Mouse (Mus musculus) embryonic stem cell, embryonic (primary cell): ENCODE data around the gene Atpaf1.

Experiments
- CTCF ChIA-PET, 4 experiments: fragments of 300-600 bp in 2 of 4; fragments of 350-600 bp in 2 of 4; sonication (Branson Sonifier 250); formaldehyde crosslinking; loops; one replicate each; lab custom pipeline; 2022; ENCODE audit warnings: inconsistent platforms in 2 of 4; lab: Charles Lee
- POLR2A ChIA-PET, 4 experiments: fragments of 300-600 bp in 2 of 4; fragments of 350-600 bp in 2 of 4; sonication (Branson Sonifier 250); formaldehyde crosslinking; loops; one replicate each; lab custom pipeline; 2022; ENCODE audit warnings: antibody characterized with exemption in 4 of 4, inconsistent platforms in 1 of 4; lab: Charles Lee

Gene Atpaf1

DNA sequence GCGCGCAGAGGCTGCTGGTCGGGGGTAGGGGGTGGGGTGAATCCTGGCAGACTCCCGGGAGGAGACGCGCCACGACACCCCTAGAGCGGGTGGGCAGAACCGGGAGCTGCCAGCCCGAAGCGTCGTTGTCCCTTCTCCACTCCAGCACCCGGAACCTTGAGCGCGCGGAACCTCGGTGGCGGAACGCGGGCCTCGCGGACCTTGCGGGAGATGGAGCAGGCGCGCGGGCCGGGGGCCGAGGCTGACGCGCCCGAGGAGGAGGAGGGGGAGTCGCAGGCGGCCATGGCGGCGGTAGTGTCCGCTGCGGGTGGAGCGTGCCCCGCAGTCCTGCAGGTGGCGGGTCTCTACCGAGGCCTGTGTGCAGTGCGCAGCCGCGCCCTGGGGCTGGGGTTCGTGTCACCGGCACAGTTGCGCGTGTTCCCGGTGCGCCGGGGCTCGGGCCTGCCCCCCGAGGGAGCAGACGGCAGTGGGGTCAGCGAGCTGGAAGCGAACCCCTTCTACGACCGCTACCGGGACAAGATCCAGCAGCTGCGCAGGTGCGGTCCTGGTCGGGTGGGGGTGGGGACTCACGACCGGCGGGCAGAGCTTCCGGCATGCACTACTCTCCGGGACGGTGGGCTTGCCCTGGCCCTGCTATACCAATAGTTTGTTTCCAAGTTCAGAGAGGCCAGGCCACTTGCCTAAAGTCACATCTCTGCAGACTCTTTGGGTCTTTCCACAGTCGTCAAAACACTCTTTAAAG, at the start of gene Atpaf1:
Gene Atpaf1, plus strand, starts transcription at position 44 of the 742 bp plus-strand sequence.
- ChIA-PET POLR2A (interaction anchor here (0.5 to 4.4 kb wide), 58 partner anchors 8 to 339 kb away, joined by 3 to 31 read pairs (median 4); partner anchors contain the start of genes Mob3c (in 3 of the 4), Efcab14 (in 2 of the 4), Mknk1 (in 2 of the 4) and Nsun4 (in 2 of the 4)), CTCF (interaction anchor here in 2 of 4 experiments (0.7 to 1.6 kb wide), 3 partner anchors 31 to 195 kb away, joined by 3 to 4 read pairs (median 4); no protein-coding TSS in a partner anchor)

DNA sequence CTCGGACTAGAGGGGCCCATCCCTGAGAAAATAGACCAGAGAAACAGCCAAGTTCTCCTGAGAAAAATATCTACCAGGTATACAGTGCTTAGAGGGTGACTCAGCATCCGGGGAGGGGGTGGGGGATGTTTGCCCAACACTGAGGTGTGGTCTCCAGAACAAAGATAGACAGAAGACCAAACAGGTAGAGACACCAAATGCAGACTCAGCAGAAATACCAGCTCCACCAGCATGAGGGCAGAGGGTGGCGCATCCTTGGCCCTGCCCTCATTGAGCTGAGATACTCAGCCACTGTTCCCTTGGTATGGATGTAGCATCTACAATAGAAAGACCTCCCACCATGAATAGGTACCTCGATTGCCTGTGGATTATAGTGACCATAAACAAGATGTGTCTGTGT, 49.7 kb upstream of the Atpaf1 start:
- POLR2A ChIA-PET = interaction anchor here in 3 of 4 experiments (0.6 to 1.2 kb wide), 6 partner anchors 50 to 1061 kb away, joined by 3 to 6 read pairs (median 4); partner anchors contain the start of gene Atpaf1 (in 1 of the 3)
- CTCF ChIA-PET = interaction anchor here in 1 of 4 experiments (1.2 kb wide), 1 partner anchor 246 kb away, joined by 5 read pairs; no protein-coding TSS in a partner anchor

DNA sequence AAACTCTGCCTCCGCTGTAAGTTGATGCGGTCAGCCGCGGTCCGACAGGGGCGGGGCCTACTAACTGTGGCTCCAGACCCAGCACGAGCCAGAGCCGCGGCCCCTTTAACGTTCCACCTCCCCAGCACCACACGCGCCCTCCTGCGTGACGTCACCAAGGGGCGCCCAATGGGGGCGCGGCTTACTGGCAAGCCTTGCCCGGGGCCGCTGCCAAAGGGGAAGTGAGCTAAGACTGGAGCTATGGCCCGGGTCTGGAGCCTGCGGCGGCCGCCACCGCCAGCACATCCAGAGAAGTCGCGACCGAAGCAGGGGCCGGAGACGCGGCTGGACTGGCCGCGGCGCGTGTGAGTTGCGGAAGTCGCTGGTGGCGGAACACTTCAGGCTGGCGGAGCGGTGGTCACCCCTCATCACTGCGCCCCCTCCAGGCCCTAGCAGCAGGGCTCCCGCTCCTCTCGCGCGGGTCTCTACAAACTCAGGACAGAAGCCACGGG, 47.0 kb upstream of the Atpaf1 start, which contains the start of gene Efcab14:
Gene Efcab14, plus strand, starts transcription at position 194 of the 491 bp plus-strand sequence.
- POLR2A ChIA-PET = interaction anchor here in 3 of 4 experiments (0.6 to 3.8 kb wide), 19 partner anchors 11 to 316 kb away, joined by 3 to 16 read pairs (median 4); partner anchors contain the start of genes Atpaf1 (in 2 of the 3), Nsun4 (in 2 of the 3), Faah (in 1 of the 3) and Mknk1 (in 1 of the 3)
- CTCF ChIA-PET = interaction anchor here in 3 of 4 experiments (0.5 to 1.5 kb wide), 17 partner anchors 9 to 614 kb away, joined by 3 to 7 read pairs (median 3); no protein-coding TSS in a partner anchor

DNA sequence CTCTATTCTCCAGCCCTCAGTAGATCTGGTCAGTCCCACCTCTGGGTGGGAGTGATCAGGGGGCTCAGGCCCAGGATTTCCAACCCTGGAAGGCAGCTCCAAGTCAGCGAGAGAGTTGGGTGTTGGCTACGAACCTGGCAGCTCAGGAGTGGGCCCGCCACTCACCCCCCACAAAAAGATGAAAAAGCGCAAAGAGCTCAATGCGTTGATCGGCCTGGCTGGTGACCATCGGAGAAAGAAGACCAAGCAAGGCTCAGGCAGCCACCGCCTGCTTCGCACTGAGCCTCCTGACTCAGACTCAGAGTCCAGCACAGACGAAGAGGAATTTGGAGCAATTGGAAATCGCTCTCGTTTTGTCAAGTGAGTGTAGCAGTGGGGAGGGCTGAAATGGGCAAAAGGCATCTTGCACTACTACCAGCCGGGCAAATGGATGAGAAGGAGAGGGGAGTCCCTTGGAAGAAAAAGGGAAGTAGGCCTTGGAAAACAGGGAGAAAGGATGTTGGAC, 46.1 kb upstream of the Atpaf1 start:
- POLR2A ChIA-PET = interaction anchor here in 3 of 4 experiments (0.6 to 3.8 kb wide), 17 partner anchors 10 to 684 kb away, joined by 3 to 16 read pairs (median 4); partner anchors contain the start of genes Atpaf1 (in 2 of the 3), Dmbx1 (in 1 of the 3), Faah (in 1 of the 3) and Lrrc41 (in 1 of the 3)

DNA sequence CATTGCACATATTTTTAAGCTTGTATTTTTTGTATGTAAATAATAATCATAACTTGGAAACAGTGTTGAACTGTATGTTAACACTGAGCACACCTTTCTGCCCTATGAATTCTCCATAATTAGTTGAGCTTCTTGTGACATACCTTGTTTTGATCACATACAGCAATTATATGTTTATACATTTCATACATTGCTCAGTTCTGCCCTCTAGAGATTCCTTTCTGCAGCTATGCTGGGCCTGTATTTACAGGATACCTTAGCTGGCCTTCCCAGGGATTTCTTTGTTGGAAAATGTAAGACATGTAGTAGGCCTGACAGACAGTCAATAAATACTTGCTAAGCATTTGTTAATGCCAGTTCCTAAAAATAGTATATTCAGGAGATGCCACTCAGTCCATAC, 42.0 kb upstream of the Atpaf1 start:
- ChIA-PET CTCF (interaction anchor here in 2 of 4 experiments (0.5 to 1.5 kb wide), 2 partner anchors 11 to 902 kb away, joined by 4 to 6 read pairs; no protein-coding TSS in a partner anchor), POLR2A (interaction anchor here in 1 of 4 experiments (0.9 to 1.0 kb wide), 2 partner anchors 32 to 41 kb away, joined by 4 to 5 read pairs; no protein-coding TSS in a partner anchor)

More for the DNA sequence above, 46.1 kb upstream of the Atpaf1 start:
- CTCF ChIA-PET = interaction anchor here in 1 of 4 experiments (0.6 to 1.5 kb wide), 3 partner anchors 81 to 266 kb away, joined by 5 read pairs; no protein-coding TSS in a partner anchor

DNA sequence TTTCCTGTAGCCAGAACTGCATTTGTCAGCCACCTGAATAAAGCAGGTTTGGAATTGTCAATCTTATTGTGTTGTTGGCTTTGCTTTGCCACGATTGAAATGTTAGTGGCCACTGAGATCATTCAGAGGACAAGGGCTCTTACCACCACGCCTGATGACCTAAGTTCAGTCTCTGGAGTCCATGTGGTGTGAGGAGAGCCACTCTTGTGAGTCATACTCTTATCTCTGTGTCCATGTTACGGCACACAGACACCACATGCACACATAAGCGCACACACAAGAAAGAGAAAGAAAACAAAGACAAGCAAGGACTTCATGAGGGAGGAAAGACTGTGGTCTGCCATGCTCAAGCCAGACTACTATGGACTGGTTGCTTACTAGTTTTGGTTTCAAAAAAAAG, 41.5 kb upstream of the Atpaf1 start:
- ChIA-PET CTCF (interaction anchor here in 1 of 4 experiments (1.0 kb wide), 1 partner anchor 11 kb away, joined by 3 read pairs; no protein-coding TSS in a partner anchor), POLR2A (no interaction called here)

DNA sequence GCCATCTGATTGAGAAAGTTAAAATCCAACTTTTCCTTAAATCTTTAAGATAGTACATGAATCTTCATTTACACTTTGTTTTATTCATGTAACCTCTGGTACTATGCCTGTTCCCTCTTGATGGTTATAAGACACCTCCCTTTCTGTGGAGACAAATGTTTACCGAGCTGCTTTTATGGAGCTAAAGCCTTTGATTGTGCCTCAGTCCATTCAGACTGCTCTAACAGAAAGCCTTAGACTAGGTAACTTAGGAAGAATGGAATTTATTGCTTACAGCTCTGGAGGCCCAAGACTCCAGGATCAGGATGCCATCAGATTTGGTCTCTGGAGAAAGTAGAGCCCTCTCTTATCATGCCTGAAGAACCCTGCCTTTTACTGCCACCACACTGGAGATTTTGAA, 36.4 kb upstream of the Atpaf1 start:
- POLR2A ChIA-PET = interaction anchor here in 1 of 4 experiments (0.6 to 1.1 kb wide), 4 partner anchors 9 to 39 kb away, joined by 3 to 5 read pairs (median 3); partner anchors contain the start of gene Efcab14
- CTCF ChIA-PET = interaction anchor here in 1 of 4 experiments (1.0 kb wide), 1 partner anchor 256 kb away, joined by 3 read pairs; no protein-coding TSS in a partner anchor

DNA sequence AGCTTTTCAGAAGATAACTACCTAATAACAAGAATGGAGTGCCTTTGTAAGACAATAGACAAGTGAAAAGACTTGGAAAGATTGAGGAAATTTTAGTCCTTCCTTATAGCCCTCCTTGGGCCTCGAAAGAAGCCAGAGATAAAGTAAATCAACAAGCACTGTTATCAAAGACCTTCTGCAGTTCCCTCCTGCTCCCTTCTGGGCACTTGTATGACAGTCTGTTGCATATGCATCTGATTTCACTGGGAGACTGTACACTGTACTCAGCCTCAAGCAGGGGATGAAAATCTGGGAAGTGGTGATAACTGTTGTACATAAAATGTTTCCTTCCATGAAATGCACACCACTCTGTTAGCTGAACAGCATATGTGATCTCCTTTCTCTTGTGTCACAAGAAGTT, 35.3 kb upstream of the Atpaf1 start:
- CTCF ChIA-PET = no interaction called here

DNA sequence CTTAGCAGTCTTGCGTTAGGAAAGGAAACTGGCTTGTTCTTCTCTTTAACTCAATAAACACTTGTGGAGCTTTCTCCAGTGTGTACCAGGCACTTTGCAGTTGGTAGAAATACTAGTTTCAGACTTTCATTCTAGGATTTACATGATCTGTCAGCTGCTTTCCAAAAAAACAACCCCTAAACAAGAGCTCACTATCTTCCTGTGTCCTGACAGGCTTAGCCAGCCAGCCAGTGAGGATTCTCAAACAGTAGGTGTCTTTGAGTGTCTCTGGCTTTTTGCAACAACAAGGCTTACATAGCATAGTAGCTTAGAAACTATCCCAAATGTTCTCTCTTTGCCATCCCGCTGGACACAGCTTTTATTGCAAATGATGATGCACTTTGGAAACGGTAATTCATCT, 30.5 kb upstream of the Atpaf1 start:
- ChIA-PET CTCF (interaction anchor here in 3 of 4 experiments (0.6 to 1.7 kb wide), 3 partner anchors 16 to 31 kb away, joined by 3 to 4 read pairs (median 4); partner anchors contain the start of gene Efcab14 (in 1 of the 3)), POLR2A (interaction anchor here in 1 of 4 experiments (1.3 kb wide), 1 partner anchor 16 kb away, joined by 3 read pairs; no protein-coding TSS in a partner anchor)

More for the DNA sequence above, 35.3 kb upstream of the Atpaf1 start:
- POLR2A ChIA-PET = no interaction called here

DNA sequence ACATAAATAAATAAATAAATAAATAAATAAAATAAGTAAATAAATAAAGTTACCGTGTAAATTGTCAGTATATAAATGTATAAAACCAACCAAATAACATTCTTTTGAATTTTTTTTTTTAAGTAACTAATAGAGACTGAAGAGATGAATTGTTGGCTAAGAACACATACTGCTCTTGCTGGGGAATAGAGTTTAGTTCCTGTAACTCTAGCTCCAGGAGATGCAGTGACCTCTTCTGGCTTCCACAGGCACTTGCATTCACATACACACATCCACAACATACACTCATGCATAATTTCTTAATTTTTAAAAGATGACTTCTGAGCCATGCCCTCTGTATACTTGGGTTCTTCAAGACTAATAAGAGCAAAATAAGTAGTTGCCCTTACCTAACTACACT, 29.8 kb upstream of the Atpaf1 start:
- ChIA-PET POLR2A (interaction anchor here in 1 of 4 experiments (1.3 kb wide), 1 partner anchor 16 kb away, joined by 3 read pairs; no protein-coding TSS in a partner anchor), CTCF (interaction anchor here in 2 of 4 experiments (1.1 to 1.7 kb wide), 2 partner anchors 23 to 30 kb away, joined by 4 read pairs; no protein-coding TSS in a partner anchor)

DNA sequence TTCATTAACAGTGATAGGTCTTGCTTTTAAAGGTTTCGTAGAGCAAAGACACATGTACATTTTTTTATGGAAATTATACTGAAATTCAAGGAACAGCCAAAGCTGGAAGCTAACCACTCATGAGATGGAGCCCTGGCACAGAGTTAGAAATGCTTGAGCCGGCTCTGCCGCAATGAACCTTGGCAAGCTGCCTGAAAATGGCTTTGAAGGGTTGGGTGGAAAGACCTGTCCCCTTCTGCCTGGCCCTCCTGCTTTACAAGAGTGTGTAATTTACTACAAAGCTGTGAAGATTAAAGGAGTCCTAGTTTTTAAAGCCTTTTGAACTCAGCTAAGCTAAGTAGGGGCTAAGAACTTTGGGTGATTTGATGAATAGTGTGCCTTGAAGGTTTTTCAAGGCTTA, 23.4 kb upstream of the Atpaf1 start:
- ChIA-PET POLR2A (interaction anchor here in 1 of 4 experiments (0.7 kb wide), 1 partner anchor 22 kb away, joined by 4 read pairs; no protein-coding TSS in a partner anchor), CTCF (no interaction called here)

DNA sequence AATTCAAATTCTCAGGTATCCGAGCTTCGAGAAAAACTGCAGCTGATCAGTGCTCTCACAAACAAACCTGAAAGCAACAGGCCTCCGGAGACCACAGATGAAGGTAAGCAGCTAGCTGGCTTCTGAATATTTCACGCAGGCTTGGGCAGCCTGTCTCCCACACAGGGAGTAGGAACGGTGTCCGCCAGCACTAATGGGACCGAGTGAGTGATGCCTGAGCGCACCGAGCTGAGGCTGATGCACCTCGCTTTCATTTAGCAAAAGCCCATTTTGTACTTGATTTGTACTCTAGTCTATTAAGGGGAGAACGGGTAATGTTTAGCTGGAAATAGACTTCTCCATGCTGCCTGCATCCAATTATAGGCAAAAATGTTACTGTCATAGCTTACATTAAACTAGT, 20.0 kb upstream of the Atpaf1 start:
- ChIA-PET POLR2A (interaction anchor here in 2 of 4 experiments (0.6 to 1.2 kb wide), 5 partner anchors 20 to 215 kb away, joined by 3 to 4 read pairs (median 3); partner anchors contain the start of genes Atpaf1 (in 2 of the 2) and Mknk1 (in 1 of the 2)), CTCF (interaction anchor here in 2 of 4 experiments (0.5 to 1.2 kb wide), 2 partner anchors 13 to 216 kb away, joined by 3 to 4 read pairs; no protein-coding TSS in a partner anchor)

DNA sequence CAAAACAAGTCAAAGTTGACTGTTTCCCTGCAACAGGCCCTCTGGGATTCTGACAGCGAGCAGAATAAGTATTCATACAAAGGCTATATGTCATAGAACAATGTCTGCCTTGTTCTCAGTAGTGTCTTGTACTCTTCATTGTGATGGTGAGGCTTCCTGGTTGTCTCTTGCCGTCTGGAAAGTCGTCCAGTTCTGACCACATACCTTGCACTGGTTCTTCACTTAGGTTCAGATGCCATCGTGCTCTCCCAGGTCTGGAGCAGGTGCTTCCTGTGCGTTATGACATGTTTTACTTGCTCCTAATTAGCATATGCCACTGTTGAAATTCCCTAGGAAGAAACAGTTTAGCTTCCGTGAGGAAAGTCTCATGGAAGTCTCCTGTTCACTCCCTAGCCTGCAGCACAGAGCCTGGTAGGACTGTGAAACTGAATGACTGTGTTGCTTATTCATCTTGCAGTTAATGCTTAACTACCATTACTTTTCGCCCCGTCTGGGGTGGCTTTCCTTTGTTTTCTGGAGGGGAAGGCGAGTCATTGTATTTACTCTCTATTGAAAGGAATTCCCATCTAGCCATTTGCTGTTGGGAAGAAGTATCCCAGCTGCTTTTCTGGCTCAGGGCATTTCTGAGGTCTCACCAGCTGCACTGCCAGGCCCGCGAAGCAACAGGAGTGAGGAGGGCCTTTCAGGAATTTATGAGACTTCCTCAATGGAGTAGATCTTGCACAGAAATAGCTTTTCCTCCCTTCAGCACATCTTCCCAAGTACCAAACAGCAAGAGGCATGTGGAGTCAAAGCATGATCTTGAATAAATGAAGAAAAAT, 16.8 kb upstream of the Atpaf1 start:
- ChIA-PET POLR2A (interaction anchor here in 1 of 4 experiments (0.6 kb wide), 1 partner anchor 256 kb away, joined by 3 read pairs; no protein-coding TSS in a partner anchor), CTCF (no interaction called here)

DNA sequence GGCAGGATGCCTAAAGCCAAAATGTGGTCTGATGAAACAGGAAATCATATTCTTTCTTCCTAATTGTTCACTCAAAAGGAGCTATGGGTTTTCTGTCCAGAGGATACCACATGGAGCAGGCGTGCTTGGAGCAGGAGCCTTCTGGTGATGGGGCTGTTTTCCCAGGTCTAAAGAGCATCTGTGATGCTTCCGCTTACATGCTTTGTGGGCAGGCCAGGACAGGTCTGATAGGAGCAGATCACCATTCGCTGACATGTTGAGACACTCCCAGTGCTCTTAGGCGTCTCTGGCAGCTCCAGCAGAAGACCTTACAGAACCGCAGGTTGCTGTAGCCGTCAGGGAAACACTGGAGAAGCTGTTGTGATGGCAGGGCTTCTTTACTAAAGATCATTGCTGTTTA, 9.6 kb upstream of the Atpaf1 start:
- ChIA-PET POLR2A (interaction anchor here in 2 of 4 experiments (1.1 to 1.9 kb wide), 4 partner anchors 9 to 23 kb away, joined by 3 to 7 read pairs (median 3); partner anchors contain the start of gene Atpaf1 (in 2 of the 2)), CTCF (interaction anchor here in 1 of 4 experiments (0.6 kb wide), 1 partner anchor 771 kb away, joined by 5 read pairs; no protein-coding TSS in a partner anchor)

DNA sequence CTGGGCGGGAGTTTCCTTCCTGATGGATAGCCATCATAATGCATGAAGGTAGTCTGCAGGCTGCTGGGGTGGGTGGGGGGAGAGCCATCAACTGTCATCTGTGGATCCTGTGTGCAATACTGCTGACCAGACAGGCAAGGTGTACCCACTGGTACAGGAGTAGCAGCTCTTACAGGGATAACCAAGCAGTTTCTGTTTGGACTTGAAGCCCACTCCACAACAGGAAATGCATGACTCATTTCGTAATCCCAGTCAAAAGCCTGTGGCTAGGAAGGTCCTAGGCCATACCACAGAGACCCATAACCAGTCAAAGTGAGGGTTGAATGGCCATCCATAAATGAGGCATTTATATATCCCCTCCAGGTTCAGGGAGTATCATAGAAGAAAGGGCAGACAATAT, 7.0 kb upstream of the Atpaf1 start:
- ChIA-PET CTCF (interaction anchor here in 1 of 4 experiments (0.7 kb wide), 1 partner anchor 13 kb away, joined by 3 read pairs; no protein-coding TSS in a partner anchor), POLR2A (interaction anchor here in 2 of 4 experiments (0.6 to 1.3 kb wide), 2 partner anchors 22 to 148 kb away, joined by 3 read pairs; no protein-coding TSS in a partner anchor)

DNA sequence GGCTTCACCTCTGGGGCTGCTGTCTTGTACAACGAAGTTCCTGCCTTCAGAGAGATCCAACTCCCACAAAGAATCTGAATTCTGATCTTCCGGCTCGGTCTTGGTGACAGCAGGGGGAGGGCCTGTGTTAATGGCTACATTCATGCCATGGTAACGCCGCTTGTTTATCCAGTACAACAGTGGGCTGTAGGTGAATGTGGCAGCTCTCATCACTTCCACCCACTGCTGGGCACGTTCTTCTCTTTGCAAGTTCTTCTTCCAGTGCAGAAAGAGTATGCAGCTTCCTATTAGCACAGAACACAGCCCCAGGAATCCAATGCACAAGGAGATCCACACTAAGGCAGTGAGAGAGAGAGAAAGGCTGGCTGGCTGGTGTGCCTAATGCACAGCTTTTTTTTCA, 4.3 kb upstream of the Atpaf1 start:
- ChIA-PET CTCF (no interaction called here), POLR2A (interaction anchor here in 1 of 4 experiments (0.7 to 1.1 kb wide), 2 partner anchors 11 to 13 kb away, joined by 3 read pairs; no protein-coding TSS in a partner anchor)
